Mouse (Mus musculus): ENCODE results near the gene Dlg2. TPM values are rescaled to one million over a fixed set of nuclear protein-coding genes. Genes with fewer than 3 reads are reported as not detected.

The Dlg2 gene
- 100 to 1,000 TPM; 251 to 298 (median 273) TPM for total RNA-seq (2022)

- peak; percentile 45 to 62 for DNase-seq (ENCODE audit: low spot score in 2 of 2)
These were observed at the start of gene Dlg2 for GRCm38 (mm10) chr7:90476313-90477245. Dlg2 (plus strand) TSS chr7:90476672.

DNA sequence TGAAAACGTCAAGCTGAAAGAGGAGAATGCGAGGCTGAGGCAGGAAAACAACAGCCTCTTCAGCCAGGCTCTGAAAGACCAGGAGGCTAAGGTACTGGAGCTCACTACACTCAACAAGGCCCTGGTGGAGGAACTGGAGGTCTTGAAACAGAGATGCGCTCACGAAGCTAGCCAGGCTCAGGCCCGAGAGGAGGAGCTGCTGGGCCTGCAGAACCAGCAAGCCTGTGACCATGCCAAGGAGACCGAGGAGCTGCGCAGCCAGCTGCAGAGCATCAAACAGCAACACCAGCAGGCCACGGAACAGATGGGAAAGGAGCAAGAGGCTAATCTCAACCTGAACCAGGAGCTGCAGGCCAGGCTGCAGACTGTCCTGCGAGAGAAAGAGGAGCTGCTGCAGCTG is 49.5 kb upstream of the Dlg2 start:
- DNase-seq (ENCODE audit: low spot score in 2 of 2), result peak in 1 of 2 experiments; percentile 13

DNA sequence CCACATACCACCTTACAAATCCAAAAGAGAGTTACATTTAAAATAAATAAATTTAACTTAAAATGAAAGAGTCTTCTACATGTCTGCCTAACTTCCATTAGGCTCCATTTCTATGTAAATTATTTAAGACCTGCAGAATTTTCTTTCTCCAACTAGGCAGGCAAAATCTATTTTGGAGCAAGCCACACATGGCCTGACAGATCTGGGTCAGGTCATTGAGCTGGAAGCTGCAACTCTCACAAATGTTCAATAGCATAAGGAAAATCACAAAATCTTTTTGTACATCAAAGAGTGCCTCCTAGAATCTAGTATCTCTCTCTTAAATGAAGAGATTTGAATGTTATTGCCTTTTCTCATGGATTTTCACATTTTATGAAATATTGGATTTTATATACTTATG is 44.3 kb upstream of the Dlg2 start:
- no peak for DNase-seq (ENCODE audit: low spot score in 2 of 2)

DNA sequence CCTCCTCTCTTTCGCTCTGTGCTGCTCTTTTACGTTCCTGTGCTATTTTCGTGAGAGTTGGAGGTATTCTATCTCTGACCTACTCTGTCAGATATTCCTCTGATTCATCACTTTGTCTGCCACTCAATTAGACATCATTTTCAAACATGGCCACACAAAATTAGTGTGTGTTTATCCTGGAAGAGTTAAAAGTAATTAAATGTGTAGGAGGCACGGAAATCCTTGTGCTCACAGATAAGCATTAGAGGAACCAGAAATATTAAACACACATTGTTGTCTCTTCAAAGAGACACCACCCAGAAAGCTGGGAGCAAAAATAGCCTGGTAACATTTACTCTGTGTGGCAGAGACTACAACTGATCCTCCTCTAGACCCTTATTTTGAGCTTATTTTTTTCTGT is 36.4 kb upstream of the Dlg2 start:
- DNase-seq (ENCODE audit: low spot score in 2 of 2), result no peak

GRCm38 (mm10) chr7:90442070-90442469 is 34.4 kb upstream of the Dlg2 start:
- no peak for DNase-seq (ENCODE audit: low spot score in 2 of 2)

GRCm38 (mm10) chr7:90442518-90443080 is 33.9 kb upstream of the Dlg2 start, which contains the start of gene Crebzf:
Crebzf (plus strand) TSS chr7:90442729.
- peak; percentile 79 to 97 for DNase-seq (ENCODE audit: low spot score in 2 of 2)

GRCm38 (mm10) chr7:90443101-90444091 is 33.1 kb upstream of the Dlg2 start:
- DNase-seq (ENCODE audit: low spot score in 2 of 2), result peak; percentile 42 to 56

- no peak for DNase-seq (ENCODE audit: low spot score in 2 of 2)
These were observed 32.3 kb upstream of the Dlg2 start for GRCm38 (mm10) chr7:90444206-90444605.

DNA sequence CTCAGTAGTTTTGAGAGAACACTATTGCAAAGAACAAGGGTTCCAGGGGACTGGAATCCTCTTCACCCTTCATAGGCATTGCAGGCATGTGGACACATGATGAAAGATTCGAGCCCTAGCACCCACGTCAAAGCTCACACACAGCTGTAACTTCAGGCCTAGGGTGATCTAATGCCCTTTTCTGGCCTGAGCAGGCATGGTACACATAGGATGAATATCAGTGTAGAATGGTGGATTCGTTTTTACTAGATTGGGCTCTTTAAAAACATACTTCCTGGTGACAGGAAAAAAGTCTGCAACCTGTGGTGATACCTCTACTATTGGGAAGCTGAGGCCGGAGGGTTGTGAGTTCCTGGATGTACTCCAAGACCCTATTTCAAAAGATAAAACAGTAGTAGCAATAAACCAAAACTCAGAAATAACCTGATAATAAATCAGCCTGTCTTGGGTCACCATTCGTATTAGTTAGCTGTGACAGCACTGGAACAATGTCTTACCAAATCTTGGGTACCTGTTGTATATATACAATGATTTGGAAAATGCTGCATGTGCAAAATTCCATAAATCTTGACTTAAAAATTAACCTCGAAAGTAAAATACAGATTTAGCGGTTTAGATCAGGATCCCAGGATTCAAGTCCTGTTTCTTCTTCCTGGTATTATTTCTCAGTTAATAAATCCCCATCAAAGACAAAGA is 20.2 kb upstream of the Dlg2 start:
- no peak for DNase-seq (ENCODE audit: low spot score in 2 of 2)

DNA sequence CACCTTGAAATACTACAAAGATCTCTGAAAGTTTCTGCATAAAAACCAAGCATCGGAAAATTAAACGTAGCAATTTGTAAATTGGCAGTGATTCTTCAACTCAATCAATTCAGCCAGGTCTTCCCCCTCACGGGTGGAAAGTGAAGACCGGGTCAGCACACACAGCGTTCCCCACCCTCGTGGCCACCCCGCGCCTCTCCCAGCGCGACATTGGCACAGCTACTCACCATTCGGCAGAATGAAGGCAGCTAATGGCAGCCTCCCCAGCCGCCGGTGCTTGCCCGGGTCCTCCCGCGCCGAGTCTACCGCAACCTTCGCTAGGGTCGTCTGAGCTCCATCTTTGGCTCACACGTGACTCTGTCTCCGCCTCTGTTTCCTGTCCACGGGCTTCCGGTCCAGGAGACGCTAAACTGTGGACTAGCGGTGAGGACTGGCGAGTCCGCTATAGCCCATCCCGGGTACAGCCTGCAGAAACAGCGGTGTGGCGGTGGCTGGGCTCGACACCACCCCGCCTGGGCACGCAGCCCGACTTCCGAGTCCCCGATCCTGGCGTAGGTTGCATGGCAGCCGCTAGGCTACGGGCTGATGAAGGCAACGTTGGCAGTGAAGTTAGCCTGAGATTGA is 19.5 kb upstream of the Dlg2 start, which contains the start of gene Tmem126a:
Gene Tmem126a, minus strand, starts transcription at position 385 of the 624 bp plus-strand sequence.
- DNase-seq (ENCODE audit: low spot score in 2 of 2), result peak; percentile 67 to 79

- no peak for DNase-seq (ENCODE audit: low spot score in 2 of 2)
These were observed 19.0 kb upstream of the Dlg2 start for GRCm38 (mm10) chr7:90457517-90457916.

GRCm38 (mm10) chr7:90460330-90460729 is 16.1 kb upstream of the Dlg2 start:
- no peak for DNase-seq (ENCODE audit: low spot score in 2 of 2)

- DNase-seq (ENCODE audit: low spot score in 2 of 2), result no peak
These were observed 15.5 kb upstream of the Dlg2 start for GRCm38 (mm10) chr7:90460930-90461329.

DNA sequence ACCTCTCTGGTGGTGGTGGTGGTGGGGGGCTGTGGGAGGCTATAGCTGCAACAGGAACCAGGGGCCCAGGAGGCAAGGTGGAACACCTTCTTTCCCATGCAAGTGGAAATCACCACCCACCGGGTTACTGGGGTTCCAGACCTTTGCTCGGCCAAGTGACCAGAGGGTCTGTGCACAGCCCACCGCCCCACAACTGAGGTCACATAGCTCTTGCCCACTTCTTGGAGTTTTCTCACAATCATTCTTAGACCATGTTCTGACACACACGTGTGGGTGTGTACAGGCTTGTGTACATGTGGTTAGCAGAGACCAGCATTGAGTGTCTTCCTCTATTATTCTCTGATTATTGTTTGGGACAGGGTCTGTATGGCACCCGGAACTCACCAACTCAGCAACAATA is 15.0 kb upstream of the Dlg2 start:
- DNase-seq (ENCODE audit: low spot score in 2 of 2), result no peak

DNA sequence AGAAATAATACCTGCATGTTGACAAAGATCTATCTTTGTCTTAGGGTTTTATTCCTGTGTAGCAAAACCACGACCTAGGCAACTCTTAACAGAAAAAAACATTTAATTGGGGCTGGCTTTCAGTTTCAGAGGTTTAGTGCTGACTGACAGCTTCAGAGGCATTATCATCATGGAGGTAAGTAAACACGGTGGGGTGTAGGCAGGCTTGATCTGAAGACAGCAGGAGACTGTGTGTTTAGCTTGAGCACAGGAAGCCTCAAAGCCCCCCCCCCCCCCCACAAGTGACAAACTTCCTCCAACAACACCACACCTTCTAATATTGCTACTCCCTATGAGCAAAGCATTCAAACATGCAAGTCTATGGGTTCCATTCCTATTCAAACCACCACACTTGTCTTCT is 3.0 kb upstream of the Dlg2 start:
- DNase-seq (ENCODE audit: low spot score in 2 of 2), result no peak

DNA sequence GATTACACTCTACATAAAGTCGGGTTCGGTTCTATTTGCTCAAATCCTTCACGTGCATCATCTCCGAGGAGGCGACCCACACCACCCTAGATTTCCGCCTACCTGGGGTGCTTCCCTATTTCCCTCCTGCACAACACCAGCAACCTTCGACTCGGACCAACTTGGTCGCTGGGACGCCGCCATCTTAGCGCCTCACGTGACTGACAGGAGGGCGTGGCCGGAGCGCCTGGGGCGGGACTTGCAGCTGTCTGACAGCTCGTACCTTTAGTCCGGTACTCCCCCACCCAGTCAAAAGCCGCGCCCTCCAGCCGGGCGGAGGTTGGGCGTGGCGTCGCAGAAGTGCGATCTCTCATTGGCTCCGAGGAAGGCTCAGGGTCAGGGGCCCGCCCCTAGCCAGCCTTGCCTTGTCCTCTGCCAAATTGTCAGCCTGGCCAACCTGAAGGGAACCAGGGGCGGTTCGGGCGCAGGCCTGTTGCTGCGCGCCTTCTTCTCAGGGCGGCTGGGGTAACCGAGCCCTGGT is 619 bp upstream of the Dlg2 start, which contains the start of gene Tmem126b:
Gene Tmem126b, minus strand, starts transcription at position 209 of the 520 bp plus-strand sequence.
- DNase-seq (ENCODE audit: low spot score in 2 of 2), result peak; percentile 96 to 100

GRCm38 (mm10) chr7:90482607-90483006 is 6.1 kb downstream of the Dlg2 start:
- no peak for DNase-seq (ENCODE audit: low spot score in 2 of 2)

- no peak for DNase-seq (ENCODE audit: low spot score in 2 of 2)
These were observed 31.7 kb downstream of the Dlg2 start for GRCm38 (mm10) chr7:90508124-90508523.

DNA sequence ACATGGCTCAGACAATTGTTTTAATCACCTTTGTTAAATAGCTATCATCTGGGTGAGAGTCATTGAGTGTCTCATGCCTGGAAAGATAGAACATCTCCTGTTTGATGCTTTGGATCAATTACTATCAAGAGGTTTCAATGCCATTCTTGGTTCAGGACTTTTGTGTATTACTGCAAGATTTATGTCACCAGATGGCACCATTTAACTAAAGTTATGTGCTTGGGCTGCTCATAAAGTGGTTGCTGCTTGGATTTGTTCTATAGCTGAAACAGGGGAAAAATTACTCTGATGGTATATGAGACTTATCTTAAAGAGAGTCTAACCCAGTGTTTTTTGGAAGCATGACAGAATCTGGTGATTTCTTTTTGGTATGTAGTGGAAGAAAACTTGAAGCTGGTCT is 35.8 kb downstream of the Dlg2 start:
- no peak for DNase-seq (ENCODE audit: low spot score in 2 of 2)

Data from left cerebral cortex, adult 8-10 months (tissue).